Mouse (Mus musculus) embryonic facial prominence, embryonic 11.5 days (tissue): Measurements from ENCODE around the gene Blnk. TPM values are rescaled to one million over a fixed set of nuclear protein-coding genes. Genes with fewer than 3 reads are reported as not detected.

Experiments used
- ATAC-seq: fragments of 200-750 bp; cut with Nextera tagmentation; replicated peaks from 2 replicates; pipeline ENCODE4 v1.8.0; 2017; ENCODE audit warnings: low read depth; ENCODE audit not compliant: insufficient number of reproducible peaks, low FRiP score, low TSS enrichment
- DNase-seq: peaks from one replicate; pipeline ENCODE4 v3.0.0-alpha.2; 2015; ENCODE audit warnings: low spot score
- H3K27ac ChIP-seq: fragments of 300-500 bp; sonication (generic); replicated peaks from 2 replicates; pipeline ENCODE4 v1.5.1; 2014; ENCODE audit warnings: mild to moderate bottlenecking, low read depth, low read length, control low read depth
- H3K27me3 ChIP-seq: fragments of 300-500 bp; sonication (generic); 2 replicates; pipeline ENCODE4 v1.6.1; 2014; ENCODE audit warnings: mild to moderate bottlenecking, low read length, moderate library complexity, mixed read lengths; ENCODE audit not compliant: control insufficient read depth, insufficient read depth
- H3K36me3 ChIP-seq: fragments of 300-500 bp; sonication (generic); replicated peaks from 2 replicates; pipeline ENCODE4 v1.6.1; 2014; ENCODE audit warnings: low read depth, mild to moderate bottlenecking, low read length, moderate library complexity, mixed read lengths; ENCODE audit not compliant: control insufficient read depth, insufficient read depth
- H3K4me1 ChIP-seq: fragments of 300-500 bp; sonication (generic); 2 replicates; pipeline ENCODE4 v1.6.1; 2014; ENCODE audit warnings: low read length, mixed read lengths; ENCODE audit not compliant: control insufficient read depth, insufficient read depth
- H3K4me2 ChIP-seq: fragments of 300-500 bp; sonication (generic); 2 replicates; pipeline ENCODE4 v1.6.1; 2014; ENCODE audit warnings: low read depth, mild to moderate bottlenecking, control low read depth, low read length, moderate library complexity
- H3K4me3 ChIP-seq: fragments of 300-500 bp; sonication (generic); 2 replicates; pipeline ENCODE4 v1.5.1; 2014; ENCODE audit warnings: low read depth, low read length, control low read depth
- H3K9ac ChIP-seq: fragments of 300-500 bp; sonication (generic); replicated peaks from 2 replicates; pipeline ENCODE4 v1.6.1; 2014; ENCODE audit warnings: mild to moderate bottlenecking, control low read depth, low read length
- H3K9me3 ChIP-seq: fragments of 300-500 bp; sonication (generic); replicated peaks from 2 replicates; pipeline ENCODE4 v1.6.1; 2016; ENCODE audit warnings: mild to moderate bottlenecking, low read length, inconsistent platforms, mixed read lengths; ENCODE audit not compliant: control insufficient read depth
- WGBS: fragments of 180-500 bp; shearing (Covaris S2); extraction: QIAGEN DNeasy Blood & Tissue Kit; methylation state at CpG from one replicate; pipeline ENCODE4 v1.1.7; 2014; 5-methylcytosine and 5-hydroxymethylcytosine counted together
- polyA plus RNA-seq: library from polyadenylated mRNA; unstranded; fragments of >200 nt; fragmentation: Nextera tagmentation; extraction: Ambion mirVana; gene quantifications from 2 replicates; pipeline ENCODE4 v1.2.1, GENCODE M21; 2014

Blnk gene
- polyA plus RNA-seq, 1 experiment from 2014 or later = 1.2 TPM

GRCm38 (mm10) chr19:40935376-40935775 lies 59.0 kb downstream of the Blnk start:
- no peaks in the 10 kb centered on the region for H3K9me3 ChIP-seq
- H3K36me3 ChIP-seq = no peaks in the 10 kb centered on the region
- H3K27me3 ChIP-seq = no peaks in the 10 kb centered on the region
- no peak overlapping the region for H3K4me3 ChIP-seq
- H3K4me1 ChIP-seq = no peaks in the 10 kb centered on the region
- no peak for DNase-seq
- H3K9ac ChIP-seq = no peak overlapping the region
- H3K27ac ChIP-seq = no peak overlapping the region
- H3K4me2 ChIP-seq = no peak overlapping the region
- ATAC-seq = no peak
- WGBS = 36% methylated on average over 8 of the region's 8 CpGs

GRCm38 (mm10) chr19:40931581-40932369 lies 62.6 kb downstream of the Blnk start:
- no peak overlapping the region for H3K4me3 ChIP-seq
- H3K9me3 ChIP-seq = no peaks in the 10 kb centered on the region
- H3K4me1 ChIP-seq = no peaks in the 10 kb centered on the region
- ATAC-seq (no peak), DNase-seq (peak; percentile 63)
- no peak overlapping the region for H3K9ac ChIP-seq
- H3K36me3 ChIP-seq = no peaks in the 10 kb centered on the region
- no peak overlapping the region for H3K4me2 ChIP-seq
- H3K27me3 ChIP-seq = no peaks in the 10 kb centered on the region
- no peak overlapping the region for H3K27ac ChIP-seq
- 68% methylated on average over 9 of the region's 9 CpGs for WGBS

- DNase-seq (no peak), ATAC-seq (no peak)
- no peaks in the 10 kb centered on the region for H3K9me3 ChIP-seq
- WGBS = 0% methylated on average over 6 of the region's 6 CpGs
- H3K4me1 ChIP-seq = no peaks in the 10 kb centered on the region
- H3K9ac ChIP-seq = peak overlapping the region; percentile 85
- H3K36me3 ChIP-seq = no peaks in the 10 kb centered on the region
- H3K4me2 ChIP-seq = peak overlapping the region; percentile 71
- peak overlapping the region; percentile 84 for H3K27ac ChIP-seq
- H3K27me3 ChIP-seq = no peaks in the 10 kb centered on the region
- H3K4me3 ChIP-seq = peak overlapping the region; percentile 59
Observed at GRCm38 (mm10) chr19:40895393-40895703, 99.0 kb downstream of the Blnk start.

GRCm38 (mm10) chr19:40894519-40895392 lies 99.6 kb downstream of the Blnk start, which contains the start of gene Zfp518a:
Gene Zfp518a (plus strand): TSS chr19:40894705.
- peak; percentile 92 for ATAC-seq
- peak; percentile 94 for DNase-seq
- H3K4me2 ChIP-seq = peak within 1 kb of the TSS; percentile 71
- no peaks in the 10 kb centered on the region for H3K27me3 ChIP-seq
- peak within 1 kb of the TSS; percentile 59 for H3K4me3 ChIP-seq
- H3K27ac ChIP-seq = peak within 1 kb of the TSS; percentile 84
- H3K4me1 ChIP-seq = no peaks in the 10 kb centered on the region
- H3K36me3 ChIP-seq = no peaks in the 10 kb centered on the region
- under 1% methylated on average over 87 of the region's 89 CpGs for WGBS
- no peaks in the 10 kb centered on the region for H3K9me3 ChIP-seq
- peak within 1 kb of the TSS; percentile 85 for H3K9ac ChIP-seq

- H3K27ac ChIP-seq = peak overlapping the region; percentile 84; the same call in 1 of the 2 replicates
- H3K27me3 ChIP-seq = no peaks in the 10 kb centered on the region
- peak overlapping the region; percentile 85 for H3K9ac ChIP-seq
- no peaks in the 10 kb centered on the region for H3K9me3 ChIP-seq
- DNase-seq (no peak), ATAC-seq (0 out of 2 replicates have a peak, but pooled peaks have one; percentile 18)
- peak overlapping the region; percentile 59 for H3K4me3 ChIP-seq
- WGBS = 44% methylated on average over 21 of the region's 21 CpGs
- H3K4me2 ChIP-seq = peak overlapping the region; percentile 71
- H3K4me1 ChIP-seq = no peaks in the 10 kb centered on the region
- H3K36me3 ChIP-seq = no peaks in the 10 kb centered on the region
Observed at GRCm38 (mm10) chr19:40894071-40894506, 100.2 kb downstream of the Blnk start.

- WGBS = 96% methylated on average over 1 of the region's 1 CpGs
- Histone ChIP-seq H3K4me3 (no peak overlapping the region), H3K4me1 (no peaks in the 10 kb centered on the region), H3K27ac (no peak overlapping the region), H3K36me3 (no peaks in the 10 kb centered on the region), H3K4me2 (no peak overlapping the region), H3K9ac (no peak overlapping the region), H3K9me3 (no peaks in the 10 kb centered on the region), H3K27me3 (peaks cover 3% of the 10 kb centered on the region; the same call in 1 of the 2 replicates)
- no peak for ATAC-seq
- DNase-seq = no peak
Observed at GRCm38 (mm10) chr19:40888887-40889286, 105.4 kb downstream of the Blnk start.

- H3K4me1 ChIP-seq = no peaks in the 10 kb centered on the region
- no peak overlapping the region for H3K4me3 ChIP-seq
- H3K4me2 ChIP-seq = no peak overlapping the region
- H3K9ac ChIP-seq = no peak overlapping the region
- H3K36me3 ChIP-seq = no peaks in the 10 kb centered on the region
- H3K27ac ChIP-seq = no peak overlapping the region
- DNase-seq (no peak), ATAC-seq (no peak)
- H3K27me3 ChIP-seq = peaks cover 2% of the 10 kb centered on the region; the same call in 1 of the 2 replicates
- H3K9me3 ChIP-seq = no peaks in the 10 kb centered on the region
- 90% methylated on average over 4 of the region's 4 CpGs for WGBS
Observed at GRCm38 (mm10) chr19:40881700-40882099, 112.6 kb downstream of the Blnk start.
